Mouse (Mus musculus): ENCODE data around the gene Tlr2. TPM values are rescaled to one million over a fixed set of nuclear protein-coding genes. Genes with fewer than 3 reads are reported as not detected.
A peak's percentile ranks its signal among the peaks of the same experiment; 100 is the strongest.

The Tlr2 gene
- polyA plus RNA-seq, 1 experiment: 4.0 TPM

GRCm38 (mm10) chr3:83801649-83802155, 39.9 kb downstream of the Tlr2 start:
- Histone ChIP-seq H3K4me1 (replicated peaks; ENCODE audit: control insufficient read depth, insufficient read depth, low read length) (no peaks in the 10 kb centered on the region; the same call in 1 of the 2 replicates), H3K4me3 (ENCODE audit: control insufficient read depth, insufficient read depth, low read length) (no peak overlapping the region), H3K27me3 (ENCODE audit: control insufficient read depth, insufficient read depth, low read length) (no peaks in the 10 kb centered on the region), H3K36me3 (ENCODE audit: control insufficient read depth, insufficient read depth, low read length) (no peaks in the 10 kb centered on the region), H3K27ac (ENCODE audit: control insufficient read depth, insufficient read depth, low read length) (no peak overlapping the region)
- TF ChIP-seq CTCF (IDR thresholded peaks at IDR 0.05; ENCODE audit: borderline replicate concordance, control insufficient read depth, extremely low read depth, insufficient read depth, low read length, poor library complexity): no peak
- TF ChIP-seq POLR2A (IDR thresholded peaks at IDR 0.05; ENCODE audit: control insufficient read depth, extremely low read depth, insufficient read depth, low read length, poor library complexity): no peak
- no peak for DNase-seq
- WGBS: 98% methylated on average over 4 of the region's 4 CpGs

- H3K36me3 ChIP-seq (ENCODE audit: control insufficient read depth, insufficient read depth, low read length): no peaks in the 10 kb centered on the region
- H3K4me3 ChIP-seq (ENCODE audit: control insufficient read depth, insufficient read depth, low read length): no peak overlapping the region
- no peak for DNase-seq
- H3K27ac ChIP-seq (ENCODE audit: control insufficient read depth, insufficient read depth, low read length): no peak overlapping the region
- H3K27me3 ChIP-seq (ENCODE audit: control insufficient read depth, insufficient read depth, low read length): no peaks in the 10 kb centered on the region
- TF ChIP-seq CTCF (IDR thresholded peaks at IDR 0.05; ENCODE audit: borderline replicate concordance, control insufficient read depth, extremely low read depth, insufficient read depth, low read length, poor library complexity) (no peak), POLR2A (IDR thresholded peaks at IDR 0.05; ENCODE audit: control insufficient read depth, extremely low read depth, insufficient read depth, low read length, poor library complexity) (no peak)
- 95% methylated on average over 7 of the region's 7 CpGs for WGBS
- H3K4me1 ChIP-seq (replicated peaks; ENCODE audit: control insufficient read depth, insufficient read depth, low read length): no peaks in the 10 kb centered on the region; the same call in 1 of the 2 replicates
Measured at GRCm38 (mm10) chr3:83799486-83799885, 42.1 kb downstream of the Tlr2 start.

DNA sequence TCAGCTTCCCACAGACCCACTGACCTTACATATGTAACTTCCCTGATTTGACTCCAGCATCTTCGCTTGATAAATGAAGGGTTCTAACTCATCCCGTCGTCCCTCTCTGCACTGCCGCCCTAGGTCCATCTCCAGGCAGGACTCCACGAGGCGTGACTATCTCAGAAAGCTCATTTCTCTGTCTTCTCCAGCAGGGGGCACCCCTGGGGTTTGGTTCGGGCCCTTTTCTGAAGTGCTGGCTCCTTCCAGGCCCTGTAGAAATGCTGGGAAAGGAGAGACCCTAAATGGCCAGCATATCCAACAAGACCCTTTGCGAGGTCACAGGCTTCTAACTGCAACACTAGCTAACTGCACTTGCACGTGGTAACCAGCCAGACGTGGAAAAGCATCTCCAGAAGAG, 43.7 kb downstream of the Tlr2 start:
- H3K4me1 ChIP-seq (replicated peaks; ENCODE audit: control insufficient read depth, insufficient read depth, low read length): no peaks in the 10 kb centered on the region; the same call in 1 of the 2 replicates
- H3K27me3 ChIP-seq (ENCODE audit: control insufficient read depth, insufficient read depth, low read length): no peaks in the 10 kb centered on the region
- no peak overlapping the region for H3K4me3 ChIP-seq (ENCODE audit: control insufficient read depth, insufficient read depth, low read length)
- DNase-seq: peak; percentile 50
- H3K27ac ChIP-seq (ENCODE audit: control insufficient read depth, insufficient read depth, low read length): no peak overlapping the region
- peak; percentile 76; the same call in 1 of the 2 replicates for TF ChIP-seq CTCF (IDR thresholded peaks at IDR 0.05; ENCODE audit: borderline replicate concordance, control insufficient read depth, extremely low read depth, insufficient read depth, low read length, poor library complexity)
- no peak for TF ChIP-seq POLR2A (IDR thresholded peaks at IDR 0.05; ENCODE audit: control insufficient read depth, extremely low read depth, insufficient read depth, low read length, poor library complexity)
- H3K36me3 ChIP-seq (ENCODE audit: control insufficient read depth, insufficient read depth, low read length): no peaks in the 10 kb centered on the region
- 5% methylated on average over 10 of the region's 10 CpGs for WGBS

DNA sequence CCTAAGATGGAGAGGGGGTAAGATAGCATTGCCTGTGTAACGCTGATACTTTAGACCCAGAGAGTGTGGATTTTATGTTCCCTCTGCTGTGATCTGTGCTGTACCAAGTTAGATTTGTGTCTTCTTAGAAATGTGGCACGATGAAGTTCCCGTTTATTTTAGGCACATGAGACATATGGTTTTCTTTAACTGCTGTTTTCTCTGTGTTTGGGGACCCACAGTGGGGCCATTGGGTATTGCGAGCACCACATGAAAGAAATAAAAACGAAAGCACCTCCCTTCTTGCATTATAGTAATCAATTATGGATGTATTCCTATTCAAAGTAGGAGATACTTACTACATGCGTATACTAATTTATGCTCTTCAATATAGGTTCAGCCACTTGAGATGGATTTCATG, 44.5 kb downstream of the Tlr2 start:
- Histone ChIP-seq H3K4me3 (ENCODE audit: control insufficient read depth, insufficient read depth, low read length) (no peak overlapping the region), H3K36me3 (ENCODE audit: control insufficient read depth, insufficient read depth, low read length) (no peaks in the 10 kb centered on the region), H3K27me3 (ENCODE audit: control insufficient read depth, insufficient read depth, low read length) (no peaks in the 10 kb centered on the region), H3K27ac (ENCODE audit: control insufficient read depth, insufficient read depth, low read length) (no peak overlapping the region), H3K4me1 (replicated peaks; ENCODE audit: control insufficient read depth, insufficient read depth, low read length) (no peaks in the 10 kb centered on the region; the same call in 1 of the 2 replicates)
- 36% methylated on average over 6 of the region's 6 CpGs for WGBS
- TF ChIP-seq CTCF (IDR thresholded peaks at IDR 0.05; ENCODE audit: borderline replicate concordance, control insufficient read depth, extremely low read depth, insufficient read depth, low read length, poor library complexity) (no peak), POLR2A (IDR thresholded peaks at IDR 0.05; ENCODE audit: control insufficient read depth, extremely low read depth, insufficient read depth, low read length, poor library complexity) (no peak)
- no peak for DNase-seq

GRCm38 (mm10) chr3:83791444-83791843, 50.1 kb downstream of the Tlr2 start:
- TF ChIP-seq POLR2A (IDR thresholded peaks at IDR 0.05; ENCODE audit: control insufficient read depth, extremely low read depth, insufficient read depth, low read length, poor library complexity) (no peak), CTCF (IDR thresholded peaks at IDR 0.05; ENCODE audit: borderline replicate concordance, control insufficient read depth, extremely low read depth, insufficient read depth, low read length, poor library complexity) (no peak)
- no peaks in the 10 kb centered on the region for H3K27me3 ChIP-seq (ENCODE audit: control insufficient read depth, insufficient read depth, low read length)
- WGBS: 6% methylated on average over 3 of the region's 3 CpGs

GRCm38 (mm10) chr3:83789651-83790451, 51.7 kb downstream of the Tlr2 start:
- H3K4me1 ChIP-seq (replicated peaks; ENCODE audit: control insufficient read depth, insufficient read depth, low read length): peaks cover 11% of the 10 kb centered on the region
- WGBS: 6% methylated on average over 44 of the region's 44 CpGs
- H3K36me3 ChIP-seq (ENCODE audit: control insufficient read depth, insufficient read depth, low read length): no peaks in the 10 kb centered on the region
- H3K27ac ChIP-seq (ENCODE audit: control insufficient read depth, insufficient read depth, low read length): peak overlapping the region; percentile 34; the same call in 1 of the 2 replicates
- no peak for TF ChIP-seq POLR2A (IDR thresholded peaks at IDR 0.05; ENCODE audit: control insufficient read depth, extremely low read depth, insufficient read depth, low read length, poor library complexity)
- no peak for TF ChIP-seq CTCF (IDR thresholded peaks at IDR 0.05; ENCODE audit: borderline replicate concordance, control insufficient read depth, extremely low read depth, insufficient read depth, low read length, poor library complexity)
- H3K4me3 ChIP-seq (ENCODE audit: control insufficient read depth, insufficient read depth, low read length): peak overlapping the region; percentile 45
- H3K27me3 ChIP-seq (ENCODE audit: control insufficient read depth, insufficient read depth, low read length): no peaks in the 10 kb centered on the region
- DNase-seq: no peak

More at GRCm38 (mm10) chr3:83791444-83791843, 50.1 kb downstream of the Tlr2 start:
- Histone ChIP-seq H3K4me3 (ENCODE audit: control insufficient read depth, insufficient read depth, low read length) (no peak overlapping the region), H3K4me1 (replicated peaks; ENCODE audit: control insufficient read depth, insufficient read depth, low read length) (peaks cover 11% of the 10 kb centered on the region), H3K36me3 (ENCODE audit: control insufficient read depth, insufficient read depth, low read length) (no peaks in the 10 kb centered on the region), H3K27ac (ENCODE audit: control insufficient read depth, insufficient read depth, low read length) (no peak overlapping the region)
- no peak for DNase-seq
